Mouse (Mus musculus): ENCODE data around the gene Prr12.

DNA sequence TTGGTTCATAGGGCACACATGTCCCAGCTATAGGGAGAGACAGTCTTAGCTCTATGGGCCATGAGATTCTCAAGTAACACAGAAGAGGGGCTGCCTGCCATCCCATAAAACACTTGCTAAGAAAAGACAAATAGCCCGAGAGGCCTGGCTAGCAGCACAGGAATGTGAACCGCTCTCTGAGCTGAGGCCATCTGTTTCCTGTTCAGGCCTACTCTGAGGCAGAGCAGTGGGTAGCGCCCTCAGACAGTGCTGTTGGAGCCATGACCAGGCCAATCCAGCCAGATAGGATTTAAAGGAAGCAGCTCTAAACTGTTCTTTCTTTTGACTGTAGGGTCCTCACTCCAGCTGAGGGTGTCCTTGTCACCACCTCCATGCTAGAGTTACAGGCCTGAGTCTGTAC is 48.1 kb downstream of the Prr12 start:
- TF ChIP-seq CTCF (IDR thresholded peaks at IDR 0.05; ENCODE audit: low read depth) (no peak), EP300 (IDR thresholded peaks at IDR 0.05; ENCODE audit: low read depth) (no peak)

Measured in heart, postnatal 0 days (tissue).